Mouse (Mus musculus) liver, adult (tissue): ENCODE measurements around the gene Cebpb.
A peak's percentile ranks its signal among the peaks of the same experiment; 100 is the strongest.

Experiments
- GATA4 ChIP-seq: IDR thresholded peaks from 2 replicates; pipeline ENCODE4 v1.6.1; 2014; ENCODE audit warnings: mild to moderate bottlenecking, low read length; ENCODE audit not compliant: insufficient replicate concordance

Cebpb gene

GRCm38 (mm10) chr2:167688498-167689451 lies at the start of gene Cebpb:
Gene Cebpb, plus strand, starts transcription at chr2:167688915.
- TF ChIP-seq GATA4 = no peak

GRCm38 (mm10) chr2:167640279-167640678 lies 48.4 kb upstream of the Cebpb start:
- no peak for TF ChIP-seq GATA4

GRCm38 (mm10) chr2:167641337-167641736 lies 47.4 kb upstream of the Cebpb start:
- no peak for TF ChIP-seq GATA4

- no peak for TF ChIP-seq GATA4
Observed at GRCm38 (mm10) chr2:167642164-167642563, 46.6 kb upstream of the Cebpb start.

GRCm38 (mm10) chr2:167646411-167646810 lies 42.3 kb upstream of the Cebpb start:
- no peak for TF ChIP-seq GATA4

GRCm38 (mm10) chr2:167649290-167650032 lies 39.3 kb upstream of the Cebpb start:
- no peak for TF ChIP-seq GATA4

- TF ChIP-seq GATA4 = no peak
Observed at GRCm38 (mm10) chr2:167651622-167652021, 37.1 kb upstream of the Cebpb start.

GRCm38 (mm10) chr2:167652694-167653093 lies 36.0 kb upstream of the Cebpb start:
- TF ChIP-seq GATA4 = peak; percentile 35; the same call in 1 of the 2 replicates

GRCm38 (mm10) chr2:167654911-167655600 lies 33.7 kb upstream of the Cebpb start:
- TF ChIP-seq GATA4 = no peak

GRCm38 (mm10) chr2:167656629-167657478 lies 31.9 kb upstream of the Cebpb start:
- no peak for TF ChIP-seq GATA4

- TF ChIP-seq GATA4 = no peak
Observed at GRCm38 (mm10) chr2:167657973-167658372, 30.7 kb upstream of the Cebpb start.

- TF ChIP-seq GATA4 = no peak
Observed at GRCm38 (mm10) chr2:167658712-167659111, 30.0 kb upstream of the Cebpb start.

- no peak for TF ChIP-seq GATA4
Observed at GRCm38 (mm10) chr2:167659177-167659846, 29.4 kb upstream of the Cebpb start.
